Mouse (Mus musculus) forebrain, embryonic 12.5 days (tissue): ENCODE measurements around the gene Fam19a2. TPM values are rescaled to one million over a fixed set of nuclear protein-coding genes. Genes with fewer than 3 reads are reported as not detected.

ENCODE experiments used
- ATAC-seq: fragments of 200-750 bp; cut with Nextera tagmentation; 2 replicates; pipeline ENCODE4 v1.8.0; 2017; ENCODE audit warnings: moderate TSS enrichment; ENCODE audit not compliant: low FRiP score
- H3K27ac ChIP-seq: fragments of 300-500 bp; sonication (generic); 2 replicates; pipeline ENCODE4 v1.5.1; 2016; ENCODE audit warnings: mild to moderate bottlenecking
- H3K27me3 ChIP-seq: fragments of 300-500 bp; sonication (generic); 2 replicates; pipeline ENCODE4 v1.6.1; 2016; ENCODE audit warnings: mild to moderate bottlenecking
- H3K36me3 ChIP-seq: fragments of 300-500 bp; sonication (generic); replicated peaks from 2 replicates; pipeline ENCODE4 v1.6.1; 2016; ENCODE audit warnings: mild to moderate bottlenecking
- H3K4me1 ChIP-seq: fragments of 300-500 bp; sonication (generic); 2 replicates; pipeline ENCODE4 v1.6.1; 2016
- H3K4me2 ChIP-seq: fragments of 300-500 bp; sonication (generic); 2 replicates; pipeline ENCODE4 v1.6.1; 2016; ENCODE audit warnings: mild to moderate bottlenecking, moderate library complexity
- H3K4me3 ChIP-seq: fragments of 300-500 bp; sonication (generic); replicated peaks from 2 replicates; pipeline ENCODE4 v1.5.1; 2016; ENCODE audit warnings: mild to moderate bottlenecking
- H3K9ac ChIP-seq: fragments of 300-500 bp; sonication (generic); 2 replicates; pipeline ENCODE4 v1.6.1; 2016; ENCODE audit warnings: mild to moderate bottlenecking
- H3K9me3 ChIP-seq: fragments of 300-500 bp; sonication (generic); 2 replicates; pipeline ENCODE4 v1.6.1; 2016
- WGBS: fragments of 180-500 bp; shearing (Covaris S2); methylation state at CpG from one replicate; pipeline ENCODE4 v1.1.7; 2016; 5-methylcytosine and 5-hydroxymethylcytosine counted together
- polyA plus RNA-seq: library from polyadenylated mRNA; unstranded; fragments of >200 nt; fragmentation: Nextera tagmentation; extraction: Ambion mirVana; gene quantifications from 2 replicates; pipeline ENCODE4 v1.2.1, GENCODE M21; 2016

Fam19a2 gene
- polyA plus RNA-seq, 1 experiment from 2014 or later = 10.2 TPM

GRCm38 (mm10) chr10:123462305-123462704, 198.5 kb downstream of the Fam19a2 start:
- Histone ChIP-seq H3K9me3 (no peaks in the 10 kb centered on the region), H3K4me1 (no peaks in the 10 kb centered on the region; the same call in 1 of the 2 replicates), H3K36me3 (no peaks in the 10 kb centered on the region), H3K4me2 (no peak overlapping the region), H3K9ac (no peak overlapping the region), H3K27ac (no peak overlapping the region), H3K4me3 (no peak overlapping the region), H3K27me3 (no peaks in the 10 kb centered on the region)
- no peak for ATAC-seq
- WGBS = 92% methylated on average over 3 of the region's 3 CpGs

- no peak overlapping the region for H3K9ac ChIP-seq
- no peak overlapping the region for H3K4me3 ChIP-seq
- 90% methylated on average over 3 of the region's 3 CpGs for WGBS
- H3K9me3 ChIP-seq = no peaks in the 10 kb centered on the region
- no peak for ATAC-seq
- H3K27me3 ChIP-seq = no peaks in the 10 kb centered on the region
- no peaks in the 10 kb centered on the region for H3K4me1 ChIP-seq
- no peak overlapping the region for H3K27ac ChIP-seq
- H3K4me2 ChIP-seq = no peak overlapping the region
- no peaks in the 10 kb centered on the region for H3K36me3 ChIP-seq
Measured at GRCm38 (mm10) chr10:123514749-123515148, 251.0 kb downstream of the Fam19a2 start.

GRCm38 (mm10) chr10:123520613-123521012, 256.8 kb downstream of the Fam19a2 start:
- Histone ChIP-seq H3K4me3 (no peak overlapping the region), H3K27ac (no peak overlapping the region), H3K9me3 (peaks cover 9% of the 10 kb centered on the region; the same call in 1 of the 2 replicates), H3K36me3 (no peaks in the 10 kb centered on the region), H3K9ac (no peak overlapping the region), H3K27me3 (no peaks in the 10 kb centered on the region), H3K4me1 (no peaks in the 10 kb centered on the region), H3K4me2 (no peak overlapping the region)
- no peak for ATAC-seq
- WGBS = 85% methylated on average over 2 of the region's 2 CpGs

GRCm38 (mm10) chr10:123521203-123521602, 257.4 kb downstream of the Fam19a2 start:
- Histone ChIP-seq H3K4me3 (no peak overlapping the region), H3K27me3 (no peaks in the 10 kb centered on the region), H3K4me1 (no peaks in the 10 kb centered on the region), H3K27ac (no peak overlapping the region), H3K9ac (no peak overlapping the region), H3K9me3 (peaks cover 9% of the 10 kb centered on the region; the same call in 1 of the 2 replicates), H3K36me3 (no peaks in the 10 kb centered on the region), H3K4me2 (no peak overlapping the region)
- no peak for ATAC-seq
- WGBS = 94% methylated on average over 6 of the region's 6 CpGs

GRCm38 (mm10) chr10:123525424-123525823, 261.6 kb downstream of the Fam19a2 start:
- Histone ChIP-seq H3K27me3 (no peaks in the 10 kb centered on the region), H3K4me1 (no peaks in the 10 kb centered on the region), H3K4me3 (no peak overlapping the region), H3K36me3 (no peaks in the 10 kb centered on the region), H3K9me3 (peaks cover 9% of the 10 kb centered on the region; the same call in 1 of the 2 replicates), H3K4me2 (no peak overlapping the region), H3K9ac (no peak overlapping the region), H3K27ac (no peak overlapping the region)
- ATAC-seq = no peak
- WGBS = 51% methylated on average over 5 of the region's 5 CpGs

- no peaks in the 10 kb centered on the region for H3K27me3 ChIP-seq
- no peaks in the 10 kb centered on the region for H3K36me3 ChIP-seq
- whole genome bisulfite sequencing = 63% methylated on average over 3 of the region's 3 CpGs
- no peak overlapping the region for H3K4me2 ChIP-seq
- H3K9ac ChIP-seq = no peak overlapping the region
- no peak overlapping the region for H3K27ac ChIP-seq
- no peak overlapping the region for H3K4me3 ChIP-seq
- peaks cover 9% of the 10 kb centered on the region; the same call in 1 of the 2 replicates for H3K9me3 ChIP-seq
- no peak for ATAC-seq
- H3K4me1 ChIP-seq = no peaks in the 10 kb centered on the region
Measured at GRCm38 (mm10) chr10:123526059-123526458, 262.3 kb downstream of the Fam19a2 start.

GRCm38 (mm10) chr10:123536143-123536542, 272.3 kb downstream of the Fam19a2 start:
- Histone ChIP-seq H3K4me1 (no peaks in the 10 kb centered on the region), H3K4me3 (no peak overlapping the region), H3K9me3 (no peaks in the 10 kb centered on the region), H3K4me2 (no peak overlapping the region), H3K27ac (no peak overlapping the region), H3K36me3 (no peaks in the 10 kb centered on the region), H3K27me3 (no peaks in the 10 kb centered on the region), H3K9ac (no peak overlapping the region)
- WGBS = 81% methylated on average over 4 of the region's 4 CpGs
- ATAC-seq = no peak

- 84% methylated on average over 6 of the region's 6 CpGs for WGBS
- Histone ChIP-seq H3K36me3 (no peaks in the 10 kb centered on the region), H3K27ac (no peak overlapping the region), H3K9me3 (no peaks in the 10 kb centered on the region), H3K4me1 (no peaks in the 10 kb centered on the region), H3K27me3 (no peaks in the 10 kb centered on the region), H3K9ac (no peak overlapping the region), H3K4me2 (no peak overlapping the region), H3K4me3 (no peak overlapping the region)
- no peak for ATAC-seq
Measured at GRCm38 (mm10) chr10:123548391-123548790, 284.6 kb downstream of the Fam19a2 start.

- no peaks in the 10 kb centered on the region for H3K4me1 ChIP-seq
- WGBS = 91% methylated on average over 1 of the region's 1 CpGs
- no peak overlapping the region for H3K9ac ChIP-seq
- no peak overlapping the region for H3K4me2 ChIP-seq
- no peak overlapping the region for H3K27ac ChIP-seq
- H3K4me3 ChIP-seq = no peak overlapping the region
- ATAC-seq = no peak
- no peaks in the 10 kb centered on the region for H3K27me3 ChIP-seq
- H3K36me3 ChIP-seq = no peaks in the 10 kb centered on the region
- no peaks in the 10 kb centered on the region for H3K9me3 ChIP-seq
Measured at GRCm38 (mm10) chr10:123567677-123568076, 303.9 kb downstream of the Fam19a2 start.

- no peak; the same call in 1 of the 2 replicates for ATAC-seq
- no peak overlapping the region for H3K4me3 ChIP-seq
- H3K4me2 ChIP-seq = no peak overlapping the region
- H3K27ac ChIP-seq = no peak overlapping the region
- no peaks in the 10 kb centered on the region for H3K27me3 ChIP-seq
- H3K4me1 ChIP-seq = no peaks in the 10 kb centered on the region
- H3K36me3 ChIP-seq = no peaks in the 10 kb centered on the region
- 81% methylated on average over 10 of the region's 10 CpGs for WGBS
- no peaks in the 10 kb centered on the region for H3K9me3 ChIP-seq
- H3K9ac ChIP-seq = no peak overlapping the region
Measured at GRCm38 (mm10) chr10:123570616-123571188, 306.9 kb downstream of the Fam19a2 start.

GRCm38 (mm10) chr10:123572342-123573070, 308.7 kb downstream of the Fam19a2 start:
- Histone ChIP-seq H3K4me1 (no peaks in the 10 kb centered on the region; the same call in 1 of the 2 replicates), H3K4me2 (no peak overlapping the region), H3K27me3 (no peaks in the 10 kb centered on the region), H3K9ac (no peak overlapping the region), H3K9me3 (no peaks in the 10 kb centered on the region), H3K4me3 (no peak overlapping the region), H3K36me3 (no peaks in the 10 kb centered on the region), H3K27ac (no peak overlapping the region)
- WGBS = 85% methylated on average over 7 of the region's 7 CpGs
- ATAC-seq = no peak

- no peak; the same call in 1 of the 2 replicates for ATAC-seq
- Histone ChIP-seq H3K4me2 (no peak overlapping the region; the same call in 1 of the 2 replicates), H3K27ac (no peak overlapping the region), H3K36me3 (no peaks in the 10 kb centered on the region), H3K9me3 (no peaks in the 10 kb centered on the region), H3K4me3 (no peak overlapping the region), H3K9ac (no peak overlapping the region), H3K4me1 (no peaks in the 10 kb centered on the region; the same call in 1 of the 2 replicates), H3K27me3 (no peaks in the 10 kb centered on the region)
- 39% methylated on average over 4 of the region's 4 CpGs for WGBS
Measured at GRCm38 (mm10) chr10:123577823-123578222, 314.0 kb downstream of the Fam19a2 start.

GRCm38 (mm10) chr10:123579012-123579411, 315.2 kb downstream of the Fam19a2 start:
- Histone ChIP-seq H3K27ac (no peak overlapping the region), H3K4me3 (no peak overlapping the region), H3K27me3 (no peaks in the 10 kb centered on the region), H3K9me3 (no peaks in the 10 kb centered on the region), H3K4me2 (no peak overlapping the region), H3K9ac (no peak overlapping the region), H3K4me1 (no peaks in the 10 kb centered on the region; the same call in 1 of the 2 replicates), H3K36me3 (no peaks in the 10 kb centered on the region)
- ATAC-seq = no peak
- 91% methylated on average over 2 of the region's 2 CpGs for WGBS
